Mouse (Mus musculus): ENCODE measurements around the gene Ppp1r13l.

Gene Ppp1r13l

GRCm38 (mm10) chr7:19359299-19359891, at the start of gene Ppp1r13l, which contains the start of gene Cd3eap:
Gene Ppp1r13l (plus strand): TSS chr7:19359749.
Gene Cd3eap (minus strand): TSS chr7:19359483.
- peak; percentile 90 for DNase-seq (ENCODE audit: low spot score)

DNA sequence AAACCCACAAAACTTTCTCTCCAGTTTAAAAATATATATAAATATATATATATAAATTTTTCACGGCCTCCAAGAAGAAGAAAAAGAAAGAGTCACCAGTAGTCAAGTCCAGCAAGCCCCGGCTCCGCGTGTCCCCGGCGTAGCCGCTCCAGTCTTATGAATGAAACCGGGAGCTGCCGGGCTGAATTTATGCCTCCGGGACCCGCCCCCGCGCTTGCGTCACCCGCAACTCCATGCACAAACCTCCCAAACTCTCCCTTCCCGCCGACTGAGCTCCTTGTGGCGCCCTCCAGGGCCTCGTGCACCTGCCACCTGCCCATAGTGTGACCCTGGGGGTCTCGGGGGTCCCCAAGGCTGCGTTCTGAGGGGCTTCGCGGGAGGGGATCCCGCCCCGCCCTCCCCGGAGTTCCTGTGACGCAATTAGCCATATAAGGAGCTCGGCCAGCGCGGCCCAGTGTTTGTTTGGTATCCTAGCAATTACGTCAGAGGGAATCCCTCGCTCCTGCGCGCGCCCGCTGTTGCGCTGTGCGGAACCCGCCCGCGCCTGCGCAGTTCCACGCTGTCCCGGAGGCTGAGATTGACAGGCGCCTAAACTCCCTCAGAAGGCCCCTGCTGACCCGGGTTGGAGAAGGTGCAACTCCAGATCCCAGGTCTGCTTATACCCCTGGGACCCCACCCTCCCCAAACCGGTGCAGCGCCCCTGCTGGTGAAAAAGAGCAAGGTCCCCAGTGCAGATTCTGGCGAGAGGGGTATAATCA, 49.5 kb upstream of the Ppp1r13l start, which contains the start of gene Fosb:
Gene Fosb (minus strand): TSS at position 168 of the 758 bp plus-strand sequence.
- DNase-seq (ENCODE audit: low spot score): peak; percentile 98

DNA sequence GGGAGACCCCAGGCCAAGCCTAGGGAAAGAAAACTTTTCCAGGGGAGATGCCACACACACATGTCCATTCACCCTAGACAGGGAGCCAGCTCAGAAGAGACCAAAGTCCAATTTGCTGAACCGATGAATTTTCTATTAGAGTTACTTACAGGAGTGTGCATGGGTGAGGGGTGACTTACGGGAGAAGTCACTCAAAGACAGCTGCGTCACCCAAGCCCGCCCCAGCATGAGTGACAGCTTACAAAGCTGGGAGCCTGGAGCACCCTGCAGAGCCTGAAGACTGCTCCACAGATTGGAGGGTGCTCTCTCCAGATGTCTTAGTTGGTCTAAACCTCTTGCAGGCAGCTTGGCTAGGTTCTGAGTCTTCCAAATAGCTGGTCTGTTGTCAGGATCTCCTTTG, 47.6 kb upstream of the Ppp1r13l start:
- DNase-seq (ENCODE audit: low spot score): no peak

GRCm38 (mm10) chr7:19314033-19314432, 45.5 kb upstream of the Ppp1r13l start:
- no peak for DNase-seq (ENCODE audit: low spot score)

DNA sequence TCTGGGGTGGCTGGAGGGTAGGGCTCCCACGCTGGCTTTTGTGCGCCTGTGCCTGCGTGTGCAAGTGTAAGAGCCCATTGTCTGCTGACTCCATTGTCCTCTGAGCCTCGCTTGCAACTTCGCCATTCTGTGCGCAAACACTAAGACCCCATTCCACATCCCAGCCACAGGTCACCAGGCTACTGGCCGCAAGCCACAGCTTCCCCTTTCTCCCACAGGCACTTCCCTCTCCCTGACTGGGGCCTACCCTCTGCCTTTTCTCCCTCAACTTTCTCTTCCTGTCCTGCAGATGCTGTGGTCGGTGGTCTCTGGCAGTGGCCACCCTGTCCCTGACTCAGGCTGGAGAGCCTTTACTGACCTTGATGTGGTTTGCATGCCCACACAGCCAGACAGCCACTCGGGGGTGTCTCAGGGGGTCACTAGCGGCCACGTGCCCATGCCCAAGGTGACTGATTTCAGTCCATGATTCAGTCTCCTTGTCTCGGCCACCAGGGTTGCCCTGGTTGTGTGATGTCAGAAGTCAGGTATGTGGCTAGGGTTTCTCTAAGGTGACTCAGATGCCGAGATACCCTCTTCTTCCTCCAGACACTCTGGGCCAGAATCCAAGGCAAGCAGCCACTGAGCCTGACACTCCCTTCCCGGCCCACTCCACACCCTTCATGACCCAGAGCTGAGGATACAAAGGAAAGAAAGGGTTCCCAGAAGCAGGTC, 42.9 kb upstream of the Ppp1r13l start:
- DNase-seq (ENCODE audit: low spot score): no peak

GRCm38 (mm10) chr7:19318201-19318600, 41.3 kb upstream of the Ppp1r13l start:
- DNase-seq (ENCODE audit: low spot score): no peak

DNA sequence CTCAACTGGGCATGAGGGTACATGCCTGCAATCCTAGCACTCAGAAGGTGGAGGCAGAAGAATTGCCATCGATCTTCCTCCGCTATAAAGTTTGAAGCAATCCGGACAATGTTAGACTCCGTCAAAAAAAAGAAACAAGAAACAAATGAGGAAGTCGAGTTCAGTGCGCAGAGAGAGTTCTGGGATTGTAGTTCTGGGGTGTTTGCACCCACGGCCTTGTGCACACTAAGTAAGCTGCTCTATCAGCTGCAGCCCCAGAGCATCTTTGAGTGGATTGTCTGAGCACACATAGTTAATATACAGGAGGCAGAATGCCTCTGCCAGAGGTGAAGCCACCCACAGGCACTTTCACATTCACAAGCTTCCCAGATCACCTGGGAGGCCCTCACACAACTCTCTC, 40.9 kb upstream of the Ppp1r13l start:
- DNase-seq (ENCODE audit: low spot score): no peak

DNA sequence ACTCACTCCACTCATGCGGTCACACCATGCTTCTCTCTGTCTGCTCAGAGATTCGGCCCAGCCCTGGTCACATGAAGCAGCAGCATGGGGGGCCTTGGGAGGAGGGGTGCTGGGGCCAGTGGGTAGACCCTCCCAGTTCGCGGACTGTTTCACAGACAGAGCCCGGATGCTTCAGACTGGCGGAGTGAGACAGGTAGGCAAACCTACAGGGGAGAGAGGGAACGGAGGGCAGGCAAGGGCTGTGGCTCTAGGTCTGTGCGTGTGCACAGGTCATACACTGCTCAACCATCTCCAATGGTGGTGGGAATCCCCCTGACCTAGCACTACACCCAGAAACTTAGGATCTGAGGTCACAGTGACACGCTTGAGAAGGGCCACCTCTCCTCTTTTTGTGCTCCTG, 40.1 kb upstream of the Ppp1r13l start:
- no peak for DNase-seq (ENCODE audit: low spot score)

GRCm38 (mm10) chr7:19319906-19320305, 39.6 kb upstream of the Ppp1r13l start:
- DNase-seq (ENCODE audit: low spot score): peak; percentile 99

- no peak for DNase-seq (ENCODE audit: low spot score)
Measured at GRCm38 (mm10) chr7:19320637-19321036, 38.9 kb upstream of the Ppp1r13l start.

GRCm38 (mm10) chr7:19321464-19321863, 38.1 kb upstream of the Ppp1r13l start:
- no peak for DNase-seq (ENCODE audit: low spot score)

GRCm38 (mm10) chr7:19322489-19322888, 37.1 kb upstream of the Ppp1r13l start:
- no peak for DNase-seq (ENCODE audit: low spot score)

- DNase-seq (ENCODE audit: low spot score): no peak
Measured at GRCm38 (mm10) chr7:19324221-19324620, 35.3 kb upstream of the Ppp1r13l start.

DNA sequence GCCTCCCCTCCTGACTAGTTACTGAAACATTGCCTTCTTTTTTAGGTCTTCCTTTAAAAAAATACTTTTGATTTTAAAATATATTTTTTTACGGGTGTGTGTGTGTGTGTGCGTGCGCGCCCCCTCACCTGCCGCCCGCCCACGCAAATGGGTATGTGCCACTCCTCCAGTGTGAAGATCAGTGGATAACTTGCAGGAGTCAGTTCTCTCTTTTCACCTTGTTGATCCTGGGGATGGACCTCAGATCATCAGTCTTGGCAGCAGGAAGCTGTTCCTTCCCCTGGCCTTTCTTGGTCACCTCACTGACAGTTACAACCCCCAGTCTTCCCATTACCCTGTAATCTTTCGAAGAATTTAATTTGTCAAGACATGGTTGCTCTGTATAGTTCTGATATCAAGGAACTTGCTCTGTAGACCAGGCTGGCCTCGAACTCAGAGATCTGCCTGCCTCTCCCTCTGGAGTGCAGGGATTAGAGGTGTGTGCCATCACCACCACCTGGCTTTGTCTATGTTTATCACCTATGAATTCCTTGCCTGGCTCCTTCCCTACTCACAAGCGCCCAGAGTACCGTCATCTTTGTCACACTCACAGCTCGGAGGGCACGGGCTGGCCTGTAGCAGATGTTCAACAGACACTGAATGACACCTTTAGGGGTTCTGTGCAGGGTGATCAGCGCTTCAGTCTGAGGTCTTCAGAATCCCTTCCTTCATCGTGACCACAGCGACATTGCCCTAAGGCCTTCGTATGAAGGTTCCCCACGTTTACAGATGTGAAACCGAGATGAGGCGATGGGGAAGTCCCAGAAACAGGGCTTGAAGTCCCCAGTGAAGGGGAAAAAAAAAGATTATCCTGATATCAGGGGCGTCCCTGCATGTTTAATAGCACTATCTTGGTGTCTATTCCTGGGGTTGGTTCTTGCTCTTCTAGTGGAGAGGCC, 34.0 kb upstream of the Ppp1r13l start:
- no peak for DNase-seq (ENCODE audit: low spot score)

DNA sequence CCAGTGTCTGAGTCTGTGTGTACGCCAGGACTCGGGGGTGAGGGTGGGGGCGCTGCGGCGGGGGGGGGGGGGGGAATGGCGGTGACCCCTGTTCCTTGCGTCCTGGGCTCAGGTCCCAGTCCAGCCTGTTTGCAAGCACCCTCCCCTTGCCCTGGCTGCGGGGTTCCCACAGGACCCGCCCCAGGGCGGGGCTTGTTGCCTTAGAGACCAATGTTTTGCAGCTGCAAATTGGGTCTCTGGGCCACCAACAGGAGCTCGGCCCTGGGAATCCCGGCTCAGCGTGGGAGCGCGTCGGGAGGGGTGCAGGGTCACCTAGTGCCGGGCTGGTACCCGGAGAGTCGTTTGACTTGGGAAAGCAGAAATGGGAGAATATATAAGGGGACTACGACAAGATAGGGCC, 33.2 kb upstream of the Ppp1r13l start:
- peak; percentile 77 for DNase-seq (ENCODE audit: low spot score)

DNA sequence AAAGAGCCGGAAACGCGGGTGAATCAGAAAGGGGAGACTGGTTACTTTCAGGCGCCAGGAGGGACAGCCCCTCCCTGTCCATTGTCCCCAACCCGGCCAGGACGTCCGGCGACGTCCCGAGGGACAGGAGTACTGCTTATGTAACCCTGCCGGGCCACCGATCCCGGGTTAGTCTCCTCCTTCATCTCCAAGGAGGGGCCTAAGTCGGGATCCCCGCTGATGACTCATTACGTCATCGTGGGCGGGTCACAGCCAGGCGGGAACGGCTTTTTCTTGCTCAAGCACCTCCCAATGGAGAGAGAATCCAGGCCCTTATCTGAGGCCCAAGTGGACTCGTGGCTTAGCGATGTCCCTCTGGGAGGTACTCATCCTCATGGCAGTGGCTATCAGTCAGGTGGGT, 32.4 kb upstream of the Ppp1r13l start:
- peak; percentile 93 for DNase-seq (ENCODE audit: low spot score)

GRCm38 (mm10) chr7:19327782-19328181, 31.8 kb upstream of the Ppp1r13l start:
- no peak for DNase-seq (ENCODE audit: low spot score)

DNA sequence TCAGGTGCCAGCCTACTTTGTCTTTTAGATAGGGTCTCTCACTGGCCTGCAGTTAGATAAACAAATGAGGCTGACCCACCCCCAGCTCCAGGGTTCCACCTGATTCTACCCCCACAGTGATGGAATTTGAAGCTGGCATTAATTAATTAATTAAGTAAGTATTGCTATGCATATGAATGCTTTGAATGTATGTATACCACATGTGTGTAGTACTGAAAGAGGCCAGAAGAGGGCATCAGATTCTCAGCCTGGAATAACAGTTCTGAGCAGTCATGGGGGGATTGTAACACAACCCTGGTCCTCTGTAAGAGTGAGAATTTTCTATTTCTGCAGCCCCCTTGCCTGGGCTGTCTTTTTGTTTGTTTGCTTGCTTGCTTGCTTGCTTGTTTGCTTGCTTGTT, 31.1 kb upstream of the Ppp1r13l start:
- DNase-seq (ENCODE audit: low spot score): no peak

GRCm38 (mm10) chr7:19331910-19332309, 27.6 kb upstream of the Ppp1r13l start:
- no peak for DNase-seq (ENCODE audit: low spot score)

DNA sequence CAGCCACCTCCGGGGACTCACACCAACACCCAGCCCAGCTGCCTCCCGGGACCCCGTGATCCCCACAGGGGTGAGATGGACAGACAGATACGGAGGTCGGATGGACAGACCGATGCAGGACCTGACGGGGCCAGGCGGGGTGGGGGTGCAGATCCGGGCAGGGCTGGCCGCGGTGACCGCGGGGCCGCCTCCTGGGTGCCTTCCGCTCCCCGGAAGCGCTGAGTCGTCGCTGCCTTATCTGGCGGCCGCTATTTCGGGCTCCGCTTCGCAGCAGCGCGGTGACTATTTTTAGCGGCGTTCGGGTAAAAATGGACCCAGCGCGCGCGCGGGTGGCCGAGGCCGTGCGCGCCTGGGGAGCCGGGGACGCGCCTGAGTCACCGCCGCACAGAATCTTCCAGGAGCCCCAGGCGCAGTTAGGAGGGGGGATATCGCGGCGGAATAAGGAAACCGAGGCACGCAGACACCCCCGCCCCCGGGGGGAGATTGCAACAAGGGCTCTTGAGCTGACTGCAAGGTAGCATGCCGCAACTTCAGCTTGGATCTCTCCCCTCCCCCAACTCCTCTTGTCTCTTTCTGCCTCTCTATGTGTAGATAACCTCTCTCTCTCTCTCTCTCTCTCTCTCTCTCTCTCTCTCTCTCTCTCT, 26.7 kb upstream of the Ppp1r13l start:
- peak; percentile 61 for DNase-seq (ENCODE audit: low spot score)

- DNase-seq (ENCODE audit: low spot score): no peak
Measured at GRCm38 (mm10) chr7:19335583-19335982, 24.0 kb upstream of the Ppp1r13l start.

Measured in embryo, embryonic 10 days (tissue).